Mouse (Mus musculus): ENCODE data around the gene Lig1. TPM values are rescaled to one million over a fixed set of nuclear protein-coding genes. Genes with fewer than 3 reads are reported as not detected.
"Not testable (repeated sequence)": the region's sequence is repeated elsewhere in the genome, so short reads cannot be mapped to it uniquely, and the experiment has no call there.

The Lig1 gene
- polyA plus RNA-seq, 1 experiment from 2014 or later = 77.6 TPM

- not testable (repeated sequence) for H3K9me3 ChIP-seq (ENCODE audit: control insufficient read depth, low read length); H3K27me3 ChIP-seq (replicated peaks; ENCODE audit: control insufficient read depth, insufficient read depth, low read length); H3K36me3 ChIP-seq (ENCODE audit: control insufficient read depth, insufficient read depth, low read length); H3K27ac ChIP-seq (ENCODE audit: low read length); H3K4me1 ChIP-seq (ENCODE audit: control insufficient read depth, insufficient read depth, low read length)
- Histone ChIP-seq H3K4me3 (ENCODE audit: low read length) (peak overlapping the region; percentile 74), H3K9ac (ENCODE audit: low read depth, low read length) (peak overlapping the region; percentile 85; the same call in 1 of the 2 replicates), H3K4me2 (ENCODE audit: low read depth, low read length) (0 out of 2 replicates have a peak overlapping the region, but pooled peaks have one; percentile 9)
- WGBS = 1% methylated on average over 13 of the region's 29 CpGs
- ATAC-seq = peak; percentile 72
Observed at GRCm38 (mm10) chr7:13278957-13279356, 1.9 kb downstream of the Lig1 start.

GRCm38 (mm10) chr7:13288621-13289020, 11.5 kb downstream of the Lig1 start:
- WGBS = 44% methylated on average over 5 of the region's 5 CpGs
- Histone ChIP-seq H3K27ac (ENCODE audit: low read length) (no peak overlapping the region), H3K4me2 (ENCODE audit: low read depth, low read length) (no peak overlapping the region), H3K4me3 (ENCODE audit: low read length) (no peak overlapping the region), H3K27me3 (replicated peaks; ENCODE audit: control insufficient read depth, insufficient read depth, low read length) (no peaks in the 10 kb centered on the region), H3K36me3 (ENCODE audit: control insufficient read depth, insufficient read depth, low read length) (peaks cover 14% of the 10 kb centered on the region), H3K9me3 (ENCODE audit: control insufficient read depth, low read length) (no peaks in the 10 kb centered on the region), H3K9ac (ENCODE audit: low read depth, low read length) (no peak overlapping the region), H3K4me1 (ENCODE audit: control insufficient read depth, insufficient read depth, low read length) (no peaks in the 10 kb centered on the region)
- peak; percentile 48; the same call in 1 of the 2 replicates for ATAC-seq

GRCm38 (mm10) chr7:13290041-13290675, 13.1 kb downstream of the Lig1 start:
- H3K4me1 ChIP-seq (ENCODE audit: control insufficient read depth, insufficient read depth, low read length) = no peaks in the 10 kb centered on the region
- H3K27ac ChIP-seq (ENCODE audit: low read length) = no peak overlapping the region
- H3K9me3 ChIP-seq (ENCODE audit: control insufficient read depth, low read length) = no peaks in the 10 kb centered on the region
- 72% methylated on average over 1 of the region's 1 CpGs for WGBS
- no peak overlapping the region for H3K4me3 ChIP-seq (ENCODE audit: low read length)
- peaks cover 10% of the 10 kb centered on the region; the same call in 1 of the 2 replicates for H3K36me3 ChIP-seq (ENCODE audit: control insufficient read depth, insufficient read depth, low read length)
- ATAC-seq = no peak
- H3K27me3 ChIP-seq (replicated peaks; ENCODE audit: control insufficient read depth, insufficient read depth, low read length) = no peaks in the 10 kb centered on the region
- no peak overlapping the region for H3K4me2 ChIP-seq (ENCODE audit: low read depth, low read length)
- no peak overlapping the region for H3K9ac ChIP-seq (ENCODE audit: low read depth, low read length)

GRCm38 (mm10) chr7:13291370-13291769, 14.3 kb downstream of the Lig1 start:
- H3K36me3 ChIP-seq (ENCODE audit: control insufficient read depth, insufficient read depth, low read length) = peaks cover 10% of the 10 kb centered on the region; the same call in 1 of the 2 replicates
- no peak for ATAC-seq
- H3K9ac ChIP-seq (ENCODE audit: low read depth, low read length) = no peak overlapping the region
- no peaks in the 10 kb centered on the region for H3K9me3 ChIP-seq (ENCODE audit: control insufficient read depth, low read length)
- no peaks in the 10 kb centered on the region for H3K27me3 ChIP-seq (replicated peaks; ENCODE audit: control insufficient read depth, insufficient read depth, low read length)
- WGBS = 78% methylated on average over 2 of the region's 2 CpGs
- H3K27ac ChIP-seq (ENCODE audit: low read length) = no peak overlapping the region
- H3K4me3 ChIP-seq (ENCODE audit: low read length) = no peak overlapping the region
- H3K4me2 ChIP-seq (ENCODE audit: low read depth, low read length) = no peak overlapping the region
- H3K4me1 ChIP-seq (ENCODE audit: control insufficient read depth, insufficient read depth, low read length) = no peaks in the 10 kb centered on the region

DNA sequence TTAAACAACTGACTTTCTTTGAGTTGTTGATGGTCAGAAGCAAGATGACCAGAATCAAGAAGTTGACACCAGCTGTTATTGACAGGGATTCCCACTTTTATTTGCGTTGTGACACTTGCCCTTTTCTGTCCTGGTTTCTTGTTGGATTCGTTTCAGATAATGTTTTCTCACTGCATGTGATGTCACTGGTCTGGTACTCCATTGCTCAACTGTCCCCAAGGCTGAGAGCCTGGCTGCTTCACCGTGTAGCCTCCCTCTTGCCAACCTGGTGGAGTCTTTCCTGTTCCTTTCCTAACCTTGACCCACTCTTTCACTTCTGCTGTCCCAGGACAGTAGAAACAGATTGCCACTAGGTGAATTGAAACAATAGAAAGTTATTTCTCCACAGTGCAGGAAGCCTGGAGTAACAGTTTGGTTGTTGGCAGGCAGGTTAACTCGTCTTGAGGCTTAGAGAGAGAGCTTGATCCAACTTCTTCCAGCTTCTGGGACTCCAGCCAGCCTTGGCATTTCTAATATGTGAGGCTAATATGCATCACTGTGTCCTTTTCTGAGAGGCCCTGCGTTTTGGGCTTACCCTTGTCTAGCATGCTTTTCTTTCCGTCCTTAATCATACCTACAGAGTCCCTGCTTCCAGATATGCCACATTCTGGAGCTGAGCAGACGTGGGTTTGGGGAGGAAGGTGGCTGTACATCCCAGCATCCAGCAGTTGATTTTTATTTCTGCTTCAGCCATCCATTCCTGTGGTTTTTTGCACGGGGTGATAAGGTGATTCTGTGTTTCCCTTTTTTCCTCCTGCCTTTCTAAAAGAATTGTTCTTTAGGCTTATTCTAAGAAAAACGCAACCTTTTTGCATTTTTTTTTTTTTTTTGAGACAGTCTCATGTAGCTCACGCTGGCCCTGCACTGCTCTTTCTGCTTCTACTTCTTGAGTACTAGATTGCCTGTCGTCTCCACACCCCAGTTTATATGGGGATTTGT, 17.1 kb downstream of the Lig1 start:
- H3K4me1 ChIP-seq (ENCODE audit: control insufficient read depth, insufficient read depth, low read length) = no peaks in the 10 kb centered on the region
- ATAC-seq = no peak
- peaks cover 15% of the 10 kb centered on the region for H3K36me3 ChIP-seq (ENCODE audit: control insufficient read depth, insufficient read depth, low read length)
- no peak overlapping the region for H3K27ac ChIP-seq (ENCODE audit: low read length)
- no peaks in the 10 kb centered on the region for H3K27me3 ChIP-seq (replicated peaks; ENCODE audit: control insufficient read depth, insufficient read depth, low read length)
- H3K9me3 ChIP-seq (ENCODE audit: control insufficient read depth, low read length) = no peaks in the 10 kb centered on the region
- WGBS = 86% methylated on average over 11 of the region's 11 CpGs
- no peak overlapping the region for H3K4me2 ChIP-seq (ENCODE audit: low read depth, low read length)
- no peak overlapping the region for H3K9ac ChIP-seq (ENCODE audit: low read depth, low read length)
- H3K4me3 ChIP-seq (ENCODE audit: low read length) = no peak overlapping the region

DNA sequence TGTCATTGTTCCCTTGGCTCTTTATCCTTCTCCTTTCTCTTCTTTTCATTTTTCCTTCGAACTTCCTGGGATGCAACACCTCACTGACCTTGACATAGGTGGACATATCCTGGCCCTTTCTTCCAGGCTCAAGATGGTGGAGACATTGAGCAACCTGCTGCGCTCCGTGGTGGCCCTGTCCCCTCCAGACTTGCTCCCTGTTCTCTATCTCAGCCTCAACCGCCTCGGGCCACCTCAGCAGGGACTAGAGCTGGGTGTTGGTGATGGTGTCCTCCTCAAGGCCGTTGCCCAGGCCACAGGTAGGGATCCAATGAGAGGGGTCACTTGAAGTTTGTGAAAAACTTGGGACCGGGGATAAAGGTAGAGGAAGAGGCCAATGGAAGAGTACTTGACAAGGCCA, 18.2 kb downstream of the Lig1 start:
- H3K4me1 ChIP-seq (ENCODE audit: control insufficient read depth, insufficient read depth, low read length) = no peaks in the 10 kb centered on the region
- H3K9ac ChIP-seq (ENCODE audit: low read depth, low read length) = no peak overlapping the region
- H3K36me3 ChIP-seq (ENCODE audit: control insufficient read depth, insufficient read depth, low read length) = peaks cover 19% of the 10 kb centered on the region
- 94% methylated on average over 7 of the region's 7 CpGs for WGBS
- no peak overlapping the region for H3K4me3 ChIP-seq (ENCODE audit: low read length)
- no peak overlapping the region for H3K4me2 ChIP-seq (ENCODE audit: low read depth, low read length)
- H3K27ac ChIP-seq (ENCODE audit: low read length) = no peak overlapping the region
- no peaks in the 10 kb centered on the region for H3K9me3 ChIP-seq (ENCODE audit: control insufficient read depth, low read length)
- no peaks in the 10 kb centered on the region for H3K27me3 ChIP-seq (replicated peaks; ENCODE audit: control insufficient read depth, insufficient read depth, low read length)
- ATAC-seq = no peak

DNA sequence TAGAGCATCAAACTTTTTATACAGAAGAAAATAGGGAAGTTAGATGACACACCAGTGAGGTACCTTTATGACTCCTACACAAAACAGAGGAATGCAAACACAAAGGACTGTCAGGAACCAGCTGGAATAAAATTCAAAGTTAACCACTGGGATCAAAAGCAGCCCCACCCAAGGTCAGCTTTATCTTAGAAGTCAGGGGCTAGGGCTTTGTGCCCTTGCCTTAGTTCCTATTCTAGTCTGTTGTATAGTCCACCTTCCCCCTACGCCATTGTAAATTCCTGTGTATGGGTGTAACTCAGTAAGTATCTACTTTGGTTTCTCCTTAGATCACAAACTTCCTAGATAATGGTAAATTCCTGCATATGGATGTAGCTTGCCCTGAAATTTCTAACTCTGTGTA, 20.6 kb downstream of the Lig1 start:
- WGBS = 70% methylated on average over 1 of the region's 1 CpGs
- Histone ChIP-seq H3K4me2 (ENCODE audit: low read depth, low read length) (no peak overlapping the region), H3K9ac (ENCODE audit: low read depth, low read length) (no peak overlapping the region), H3K36me3 (ENCODE audit: control insufficient read depth, insufficient read depth, low read length) (peaks cover 16% of the 10 kb centered on the region), H3K9me3 (ENCODE audit: control insufficient read depth, low read length) (no peaks in the 10 kb centered on the region), H3K27me3 (replicated peaks; ENCODE audit: control insufficient read depth, insufficient read depth, low read length) (no peaks in the 10 kb centered on the region), H3K4me3 (ENCODE audit: low read length) (no peak overlapping the region), H3K4me1 (ENCODE audit: control insufficient read depth, insufficient read depth, low read length) (no peaks in the 10 kb centered on the region), H3K27ac (ENCODE audit: low read length) (no peak overlapping the region)
- ATAC-seq = no peak

- H3K4me3 ChIP-seq (ENCODE audit: low read length) = no peak overlapping the region
- WGBS = 91% methylated on average over 5 of the region's 5 CpGs
Observed at GRCm38 (mm10) chr7:13298821-13299220, 21.7 kb downstream of the Lig1 start.

GRCm38 (mm10) chr7:13301643-13302042, 24.6 kb downstream of the Lig1 start:
- Histone ChIP-seq H3K9ac (ENCODE audit: low read depth, low read length) (no peak overlapping the region), H3K27ac (ENCODE audit: low read length) (no peak overlapping the region), H3K36me3 (ENCODE audit: control insufficient read depth, insufficient read depth, low read length) (peaks cover 19% of the 10 kb centered on the region), H3K4me2 (ENCODE audit: low read depth, low read length) (no peak overlapping the region), H3K4me3 (ENCODE audit: low read length) (no peak overlapping the region), H3K4me1 (ENCODE audit: control insufficient read depth, insufficient read depth, low read length) (no peaks in the 10 kb centered on the region), H3K27me3 (replicated peaks; ENCODE audit: control insufficient read depth, insufficient read depth, low read length) (no peaks in the 10 kb centered on the region), H3K9me3 (ENCODE audit: control insufficient read depth, low read length) (no peaks in the 10 kb centered on the region)
- ATAC-seq = no peak
- 90% methylated on average over 1 of the region's 1 CpGs for WGBS

More at GRCm38 (mm10) chr7:13298821-13299220, 21.7 kb downstream of the Lig1 start:
- Histone ChIP-seq H3K27ac (ENCODE audit: low read length) (no peak overlapping the region), H3K9ac (ENCODE audit: low read depth, low read length) (no peak overlapping the region), H3K27me3 (replicated peaks; ENCODE audit: control insufficient read depth, insufficient read depth, low read length) (no peaks in the 10 kb centered on the region), H3K4me1 (ENCODE audit: control insufficient read depth, insufficient read depth, low read length) (no peaks in the 10 kb centered on the region), H3K4me2 (ENCODE audit: low read depth, low read length) (no peak overlapping the region), H3K36me3 (ENCODE audit: control insufficient read depth, insufficient read depth, low read length) (peaks cover 16% of the 10 kb centered on the region), H3K9me3 (ENCODE audit: control insufficient read depth, low read length) (no peaks in the 10 kb centered on the region)
- ATAC-seq = no peak
